Mouse (Mus musculus) cerebellum, adult 11-12 months (tissue): ENCODE measurements around the gene Il11ra1.
A peak's percentile ranks its signal among the peaks of the same experiment; 100 is the strongest.
"Not testable (repeated sequence)": the region's sequence is repeated elsewhere in the genome, so short reads cannot be mapped to it uniquely, and the experiment has no call there.

Experiments used
- DNase-seq: peaks from one replicate; pipeline ENCODE4 v3.0.0; 2022

Il11ra1 gene

GRCm38 (mm10) chr4:41681176-41681575 is 18.6 kb upstream of the Il11ra1 start:
- DNase-seq, result peak; percentile 74

- no peak for DNase-seq
Measured at GRCm38 (mm10) chr4:41681947-41682346, 17.8 kb upstream of the Il11ra1 start.

- no peak for DNase-seq
Measured at GRCm38 (mm10) chr4:41682789-41683188, 17.0 kb upstream of the Il11ra1 start.

- not testable (repeated sequence) for DNase-seq
Measured at GRCm38 (mm10) chr4:41683303-41683702, 16.5 kb upstream of the Il11ra1 start.

- DNase-seq, result not testable (repeated sequence)
Measured at GRCm38 (mm10) chr4:41684131-41684930, 15.5 kb upstream of the Il11ra1 start.

- not testable (repeated sequence) for DNase-seq
Measured at GRCm38 (mm10) chr4:41684931-41685453, 14.8 kb upstream of the Il11ra1 start.

- not testable (repeated sequence) for DNase-seq
Measured at GRCm38 (mm10) chr4:41685882-41686492, 13.8 kb upstream of the Il11ra1 start.

GRCm38 (mm10) chr4:41688562-41688961 is 11.2 kb upstream of the Il11ra1 start:
- DNase-seq, result not testable (repeated sequence)

- not testable (repeated sequence) for DNase-seq
Measured at GRCm38 (mm10) chr4:41690014-41690413, 9.8 kb upstream of the Il11ra1 start.

GRCm38 (mm10) chr4:41693511-41693910 is 6.3 kb upstream of the Il11ra1 start:
- DNase-seq, result not testable (repeated sequence)

- not testable (repeated sequence) for DNase-seq
Measured at GRCm38 (mm10) chr4:41695800-41696199, 4.0 kb upstream of the Il11ra1 start.

- not testable (repeated sequence) for DNase-seq
Measured at GRCm38 (mm10) chr4:41696452-41696851, 3.3 kb upstream of the Il11ra1 start.

- DNase-seq, result peak; percentile 86
Measured at GRCm38 (mm10) chr4:41696930-41697841, 2.6 kb upstream of the Il11ra1 start, which contains the start of gene Cntfr. TSS of gene Cntfr (minus strand) at chr4:41697089.

- peak; percentile 82 for DNase-seq
Measured at GRCm38 (mm10) chr4:41698421-41699016, 1.3 kb upstream of the Il11ra1 start.

- DNase-seq, result peak; percentile 30
Measured at GRCm38 (mm10) chr4:41700224-41700623, 435 bp downstream of the Il11ra1 start.

- DNase-seq, result not testable (repeated sequence)
Measured at GRCm38 (mm10) chr4:41702226-41702625, 2.4 kb downstream of the Il11ra1 start.

GRCm38 (mm10) chr4:41704651-41705050 is 4.9 kb downstream of the Il11ra1 start:
- no peak for DNase-seq

- DNase-seq, result no peak
Measured at GRCm38 (mm10) chr4:41705922-41706754, 6.3 kb downstream of the Il11ra1 start.

- peak; percentile 79 for DNase-seq
Measured at GRCm38 (mm10) chr4:41707011-41707535, 7.3 kb downstream of the Il11ra1 start.

- DNase-seq, result no peak
Measured at GRCm38 (mm10) chr4:41708192-41708745, 8.5 kb downstream of the Il11ra1 start.

- DNase-seq, result no peak
Measured at GRCm38 (mm10) chr4:41710229-41710628, 10.4 kb downstream of the Il11ra1 start.
